Mouse (Mus musculus) neural tube, embryonic 10.5 days (tissue): ENCODE measurements at regions not wholly inside any gene's neighbourhood (a gene's known extent, or its start where the extent isn't known, plus 50 kb on each side); places are given as distances from the start of the nearest gene placed in this dataset.

Experiments
- DNase-seq: peaks from one replicate; pipeline ENCODE4 v3.0.0-alpha.2; 2017; ENCODE audit warnings: low spot score; ENCODE audit errors: extremely low spot score

GRCm38 (mm10) chr7:144994229-144994628, 54.5 kb upstream of the Ccnd1 start:
- no peak for DNase-seq

GRCm38 (mm10) chr7:144993566-144993965, 53.8 kb upstream of the Ccnd1 start:
- DNase-seq, result no peak

DNA sequence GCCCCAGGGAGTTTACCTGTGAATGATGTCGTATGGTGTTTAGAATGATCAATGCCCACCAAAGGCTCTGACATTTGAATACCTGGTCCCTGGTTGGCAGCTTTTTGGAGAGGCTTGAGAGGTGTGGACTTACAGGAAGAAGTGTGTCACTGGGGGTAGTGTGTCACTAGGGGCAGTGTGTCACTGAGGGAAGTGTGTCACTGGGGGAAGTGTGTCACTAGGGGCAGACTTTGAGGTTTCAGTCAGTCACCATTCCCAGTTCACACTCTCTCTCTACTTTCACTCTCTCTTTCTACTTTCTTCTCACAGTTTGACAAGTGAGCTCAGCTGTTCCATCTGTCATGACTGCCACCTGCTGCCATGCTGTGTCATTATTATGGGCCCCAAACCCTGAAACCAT, 52.0 kb upstream of the Ccnd1 start:
- DNase-seq, result no peak
